16 mouse cellular contexts compared by ENCODE assay signal in genomic region chr4:138064882-138065592, GRCm38 (mm10).
DNase-seq lines count a peak whose midpoint lies in the region; ATAC-seq lines count a peak whose summit lies in the region.
"Had no signal": no experiment of that assay in that cellular context is flagged by ENCODE, and none has a peak within 500 bp of the region (broad histone marks: within the 10 kb centered on the region; RNA-seq: fewer than 3 reads in every experiment).

No protein-coding gene starts in this region.

- H3K4me2 ChIP-seq in liver, embryonic 16.5 days (ENCODE audit: low read depth, low read length): peak overlapping the region; percentile 5; the same call in 1 of the 2 replicates
- H3K4me2 ChIP-seq: embryonic facial prominence, embryonic 15.5 days; forebrain, embryonic 12.5 days; hindbrain, embryonic 13.5 days; neural tube, embryonic 13.5 days had no signal

- peak overlapping the region; percentile 81 for H3K27ac ChIP-seq in liver, embryonic 16.5 days (ENCODE audit: low read length)
- H3K27ac ChIP-seq: embryonic facial prominence, embryonic 15.5 days; forebrain, embryonic 12.5 days; hindbrain, embryonic 13.5 days had no signal

- peaks cover 8% of the 10 kb centered on the region for H3K4me1 ChIP-seq in liver, embryonic 16.5 days (ENCODE audit: control insufficient read depth, low read depth, low read length)
- H3K4me1 ChIP-seq: forebrain, embryonic 12.5 days had no signal

- H3K9ac ChIP-seq in liver, embryonic 16.5 days (ENCODE audit: low read depth, low read length): no peak overlapping the region
- H3K9ac ChIP-seq: embryonic facial prominence, embryonic 15.5 days; forebrain, embryonic 12.5 days; hindbrain, embryonic 13.5 days had no signal

- WGBS in liver, embryonic 16.5 days (ENCODE audit: insufficient replicate concordance): 56% methylated on average over 11 of the region's 11 CpGs

- H3K4me3 ChIP-seq in liver, embryonic 16.5 days (ENCODE audit: low read depth, low read length): no peak overlapping the region
- H3K4me3 ChIP-seq: embryonic facial prominence, embryonic 15.5 days; forebrain, embryonic 12.5 days; hindbrain, embryonic 13.5 days; megakaryocyte, embryonic 14.5 days; neural tube, embryonic 13.5 days had no signal

- H3K9me3 ChIP-seq in liver, embryonic 16.5 days (replicated peaks; ENCODE audit: control insufficient read depth, low read length): no peaks in the 10 kb centered on the region
- H3K9me3 ChIP-seq: embryonic facial prominence, embryonic 15.5 days; forebrain, embryonic 12.5 days; hindbrain, embryonic 13.5 days; megakaryocyte, embryonic 14.5 days; neural tube, embryonic 13.5 days had no signal

- no peaks in the 10 kb centered on the region for H3K27me3 ChIP-seq in liver, embryonic 16.5 days (ENCODE audit: control insufficient read depth, insufficient read depth, low read depth, low read length)
- H3K27me3 ChIP-seq: embryonic facial prominence, embryonic 15.5 days; forebrain, embryonic 12.5 days; hindbrain, embryonic 13.5 days; megakaryocyte, embryonic 14.5 days; neural tube, embryonic 13.5 days had no signal

- no peak for ATAC-seq in liver, embryonic 16.5 days (ENCODE audit: low read depth)

- H3K36me3 ChIP-seq in liver, embryonic 16.5 days (ENCODE audit: control insufficient read depth, insufficient read depth): peaks cover under 1% of the 10 kb centered on the region; the same call in 1 of the 2 replicates

- DNase-seq in heart, adult 11 months: peak; percentile 91
- DNase-seq in heart, adult 18-20 months: no peak
- peak; percentile 41 for DNase-seq in kidney, postnatal 14 days
- no peak for DNase-seq in kidney, adult 18-20 months
- peak; percentile 13 for DNase-seq in liver
- no peak for DNase-seq in T-cell, adult 2 months (ENCODE audit: low spot score)
- DNase-seq in lung, postnatal 10 days: no peak
- DNase-seq: gastrocnemius, postnatal 10 days; left cerebral cortex, postnatal 4 days; thymus, adult 2 months had no signal

Comparison
In these comparisons a context has a peak if more than half of its experiments do, and no peak if none do; other contexts are left out.
1. DNase-seq: peak in heart, adult 11 months (single experiment), kidney, postnatal 14 days (single experiment) and liver (single experiment); none in heart, adult 18-20 months (0 of 2), kidney, adult 18-20 months (single experiment), T-cell, adult 2 months (single experiment) and lung, postnatal 10 days (single experiment).